Mouse (Mus musculus): ENCODE measurements around the gene Grik4.

- TF ChIP-seq POLR2A (IDR thresholded peaks at IDR 0.05; ENCODE audit: insufficient read depth, low read depth, low read length), result no peak
- no peak for TF ChIP-seq CTCF (IDR thresholded peaks at IDR 0.05; ENCODE audit: insufficient read depth, low read depth, low read length)
Measured at GRCm38 (mm10) chr9:42686104-42686503, 258.2 kb downstream of the Grik4 start.

All from olfactory bulb, adult 2 months (tissue).